Mouse (Mus musculus) liver, embryonic 14.5 days (tissue): ENCODE results near the gene Prx. TPM values are rescaled to one million over a fixed set of nuclear protein-coding genes. Genes with fewer than 3 reads are reported as not detected.

Experiments used
- ATAC-seq: fragments of 200-750 bp; cut with Nextera tagmentation; 2 replicates; pipeline ENCODE4 v1.8.0; 2017; ENCODE audit warnings: moderate number of reproducible peaks, mild to moderate bottlenecking, moderate library complexity; ENCODE audit not compliant: insufficient read depth
- DNase-seq, 3 experiments: peaks; one replicate each; pipeline ENCODE4 v3.0.0-alpha.2; 2012 to 2013; ENCODE audit warnings: low read depth in 3 of 3, low spot score in 3 of 3
- H3K27ac ChIP-seq: fragments of 300-500 bp; sonication (generic); 2 replicates; pipeline ENCODE4 v1.5.1; 2014; ENCODE audit warnings: moderate library complexity, mild to moderate bottlenecking, control low read depth, inconsistent platforms
- H3K27me3 ChIP-seq: fragments of 300-500 bp; sonication (generic); 2 replicates; pipeline ENCODE4 v1.6.1; 2014; ENCODE audit warnings: mild to moderate bottlenecking, low read length, moderate library complexity; ENCODE audit not compliant: control insufficient read depth, insufficient read depth
- H3K36me3 ChIP-seq: fragments of 300-500 bp; sonication (generic); replicated peaks from 2 replicates; pipeline ENCODE4 v1.6.1; 2014; ENCODE audit warnings: low read depth; ENCODE audit not compliant: control insufficient read depth, insufficient read depth
- H3K4me1 ChIP-seq, 2 experiments: fragments of 200-500 bp in 1 of 2; fragments of 300-500 bp in 1 of 2; sonication (generic) in 1 of 2; replicated peaks; 2 replicates each; pipeline ENCODE4 v1.6.1; 2012 to 2014; ENCODE audit warnings: antibody characterized with exemption in 1 of 2, inconsistent platforms in 1 of 2, low read length in 1 of 2; ENCODE audit not compliant: control insufficient read depth in 2 of 2, insufficient read depth in 2 of 2
- H3K4me2 ChIP-seq: fragments of 300-500 bp; sonication (generic); 2 replicates; pipeline ENCODE4 v1.6.1; 2014; ENCODE audit warnings: low read depth, mild to moderate bottlenecking, control low read depth, moderate library complexity
- H3K4me3 ChIP-seq, 2 experiments: fragments of 200-500 bp in 1 of 2; fragments of 300-500 bp in 1 of 2; sonication (generic) in 1 of 2; 2 replicates each; pipeline ENCODE4 v1.5.1; 2012 to 2014; ENCODE audit warnings: low read depth in 2 of 2, low read length in 2 of 2, mild to moderate bottlenecking in 2 of 2, control low read depth in 1 of 2, inconsistent platforms in 1 of 2, moderate library complexity in 1 of 2; ENCODE audit not compliant: insufficient read depth in 1 of 2
- H3K9ac ChIP-seq: fragments of 300-500 bp; sonication (generic); replicated peaks from 2 replicates; pipeline ENCODE4 v1.6.1; 2014; ENCODE audit warnings: mild to moderate bottlenecking, control low read depth, moderate library complexity
- H3K9me3 ChIP-seq: fragments of 300-500 bp; sonication (generic); 2 replicates; pipeline ENCODE4 v1.6.1; 2016; ENCODE audit warnings: low read length, mixed read lengths; ENCODE audit not compliant: control insufficient read depth
- CTCF ChIP-seq: IDR thresholded peaks from 2 replicates; pipeline ENCODE4 v1.5.1; 2016; ENCODE audit warnings: antibody characterized with exemption, low read depth, control low read depth
- EP300 ChIP-seq: IDR thresholded peaks from 2 replicates; pipeline ENCODE4 v1.6.1; 2016; ENCODE audit warnings: antibody characterized with exemption, low read depth
- WGBS: fragments of 180-500 bp; shearing (Covaris S2); extraction: QIAGEN DNeasy Blood & Tissue Kit; methylation state at CpG from one replicate; pipeline ENCODE4 v1.1.7; 2014; ENCODE audit not compliant: insufficient replicate concordance; 5-methylcytosine and 5-hydroxymethylcytosine counted together
- polyA plus RNA-seq, 2 experiments: library from polyadenylated mRNA; depleted of rRNA in 1 of 2; stranded (reverse) in 1 of 2; unstranded in 1 of 2; fragments of >200 nt; fragmentation: Nextera tagmentation in 1 of 2; extraction: Ambion mirVana in 1 of 2; gene quantifications; 2 replicates each; pipeline versions ENCODE4 v1.2.1 to v1.2.3; 2012 to 2014

Prx gene
- polyA plus RNA-seq, 2 experiments, result 0.23 to 0.73 TPM

- Histone ChIP-seq H3K9me3 (no peaks in the 10 kb centered on the region), H3K4me3 (no peak overlapping the region), H3K36me3 (peaks cover 11% of the 10 kb centered on the region; the same call in 1 of the 2 replicates), H3K9ac (no peak overlapping the region), H3K27me3 (no peaks in the 10 kb centered on the region), H3K4me2 (no peak overlapping the region), H3K4me1 (peaks cover 15 to 18% of the 10 kb centered on the region in 2 experiments), H3K27ac (no peak overlapping the region)
- TF ChIP-seq CTCF (peak; percentile 22; the same call in 1 of the 2 replicates), EP300 (no peak)
- DNase-seq (no peak), ATAC-seq (no peak)
- WGBS, result 86% methylated on average over 21 of the region's 21 CpGs
Observed at GRCm38 (mm10) chr7:27529070-27529469, 29.9 kb downstream of the Prx start.

GRCm38 (mm10) chr7:27530937-27531336, 31.8 kb downstream of the Prx start:
- no peaks in the 10 kb centered on the region for H3K9me3 ChIP-seq
- no peak for ATAC-seq
- H3K9ac ChIP-seq, result no peak overlapping the region
- no peak overlapping the region for H3K4me2 ChIP-seq
- no peak overlapping the region for H3K4me3 ChIP-seq
- WGBS, result 62% methylated on average over 3 of the region's 3 CpGs
- H3K27ac ChIP-seq, result no peak overlapping the region
- no peak for DNase-seq
- H3K36me3 ChIP-seq, result peaks cover 18% of the 10 kb centered on the region
- TF ChIP-seq CTCF (peak; percentile 69), EP300 (no peak)
- H3K4me1 ChIP-seq, result peaks cover 18 to 25% of the 10 kb centered on the region in 2 experiments
- no peaks in the 10 kb centered on the region for H3K27me3 ChIP-seq

GRCm38 (mm10) chr7:27531707-27532106, 32.6 kb downstream of the Prx start:
- DNase-seq (no peak), ATAC-seq (no peak)
- Histone ChIP-seq H3K4me3 (no peak overlapping the region), H3K27ac (no peak overlapping the region), H3K4me1 (peaks cover 20 to 26% of the 10 kb centered on the region in 2 experiments), H3K9me3 (no peaks in the 10 kb centered on the region), H3K4me2 (no peak overlapping the region), H3K27me3 (no peaks in the 10 kb centered on the region), H3K9ac (no peak overlapping the region), H3K36me3 (peaks cover 25% of the 10 kb centered on the region)
- TF ChIP-seq CTCF (no peak), EP300 (no peak)
- WGBS, result 80% methylated on average over 10 of the region's 10 CpGs

- H3K36me3 ChIP-seq, result peaks cover 29% of the 10 kb centered on the region
Observed at GRCm38 (mm10) chr7:27532480-27533050, 33.4 kb downstream of the Prx start.

GRCm38 (mm10) chr7:27535386-27535785, 36.3 kb downstream of the Prx start:
- peak; percentile 78 for ATAC-seq
- peaks cover 31% of the 10 kb centered on the region for H3K36me3 ChIP-seq
- peaks cover 53 to 61% of the 10 kb centered on the region in 2 experiments for H3K4me1 ChIP-seq
- DNase-seq, result peak; percentile 81 to 85 (median 84)
- peak overlapping the region; percentile 25 to 41; a peak in 3 of 4 replicates for H3K4me3 ChIP-seq
- 13% methylated on average over 2 of the region's 2 CpGs for WGBS
- peak overlapping the region; percentile 92 for H3K27ac ChIP-seq
- H3K9me3 ChIP-seq, result no peaks in the 10 kb centered on the region
- H3K9ac ChIP-seq, result peak overlapping the region; percentile 76
- TF ChIP-seq CTCF (no peak), EP300 (peak; percentile 85)
- H3K4me2 ChIP-seq, result peak overlapping the region; percentile 86
- H3K27me3 ChIP-seq, result no peaks in the 10 kb centered on the region

More at GRCm38 (mm10) chr7:27532480-27533050, 33.4 kb downstream of the Prx start:
- no peaks in the 10 kb centered on the region for H3K9me3 ChIP-seq
- H3K4me3 ChIP-seq, result no peak overlapping the region
- H3K4me1 ChIP-seq, result peaks cover 26 to 34% of the 10 kb centered on the region in 2 experiments
- no peak overlapping the region for H3K27ac ChIP-seq
- H3K4me2 ChIP-seq, result no peak overlapping the region
- no peak for TF ChIP-seq CTCF
- WGBS, result 78% methylated on average over 9 of the region's 9 CpGs
- ATAC-seq (no peak), DNase-seq (no peak)
- no peak overlapping the region for H3K9ac ChIP-seq
- H3K27me3 ChIP-seq, result no peaks in the 10 kb centered on the region
